Mouse (Mus musculus): Measurements from ENCODE around the gene Hnrnpdl. TPM values are rescaled to one million over a fixed set of nuclear protein-coding genes. Genes with fewer than 3 reads are reported as not detected.

Hnrnpdl gene
- total and polyA plus RNA-seq, 3 experiments = 153 to 239 TPM; not detected in 1

- Histone ChIP-seq H3K79me2 (ENCODE audit: control insufficient read depth, insufficient read depth, low read length, poor library complexity) (no peaks in the 10 kb centered on the region), H3K27ac (ENCODE audit: control insufficient read depth, low read depth, low read length) (no peak overlapping the region), H3K9me3 (replicated peaks; ENCODE audit: insufficient read depth, low read length) (no peaks in the 10 kb centered on the region), H3K27me3 (ENCODE audit: control insufficient read depth in 1 of 2, insufficient read depth in 2 of 2, low read length in 2 of 2) (no peaks in the 10 kb centered on the region), H3K36me3 (ENCODE audit: control insufficient read depth in 1 of 2, insufficient read depth in 2 of 2, low read length in 2 of 2) (peaks cover 0 to 8% of the 10 kb centered on the region in 2 experiments; a peak in 2 of 4 replicates), H3K4me1 (ENCODE audit: control insufficient read depth in 1 of 2, insufficient read depth in 2 of 2, low read length in 2 of 2) (peaks cover 6 to 14% of the 10 kb centered on the region in 2 experiments), H3K9ac (ENCODE audit: control insufficient read depth, low read depth, low read length, poor library complexity, severe bottlenecking) (no peak overlapping the region), H3K4me3 (ENCODE audit: control insufficient read depth in 1 of 2, insufficient read depth in 1 of 2, low read depth in 2 of 2, low read length in 2 of 2) (no peak overlapping the region)
- DNase-seq (ENCODE audit: low read depth, low spot score) = no peak
- no peak for TF ChIP-seq ZKSCAN1 (IDR thresholded peaks at IDR 0.05; ENCODE audit: low read depth, low read length)
- TF ChIP-seq SIN3A (IDR thresholded peaks at IDR 0.05; ENCODE audit: low read length) = no peak
- TF ChIP-seq HCFC1 (IDR thresholded peaks at IDR 0.05; ENCODE audit: low read depth, low read length) = no peak
These were observed 39.0 kb downstream of the Hnrnpdl start for GRCm38 (mm10) chr5:100000500-100000899.

GRCm38 (mm10) chr5:100000048-100000447, 39.4 kb downstream of the Hnrnpdl start:
- no peak overlapping the region for H3K4me3 ChIP-seq (ENCODE audit: control insufficient read depth in 1 of 2, insufficient read depth in 1 of 2, low read depth in 2 of 2, low read length in 2 of 2)
- peaks cover 0 to 7% of the 10 kb centered on the region in 2 experiments; a peak in 2 of 4 replicates for H3K36me3 ChIP-seq (ENCODE audit: control insufficient read depth in 1 of 2, insufficient read depth in 2 of 2, low read length in 2 of 2)
- H3K9me3 ChIP-seq (replicated peaks; ENCODE audit: insufficient read depth, low read length) = no peaks in the 10 kb centered on the region
- no peak overlapping the region for H3K9ac ChIP-seq (ENCODE audit: control insufficient read depth, low read depth, low read length, poor library complexity, severe bottlenecking)
- no peaks in the 10 kb centered on the region for H3K79me2 ChIP-seq (ENCODE audit: control insufficient read depth, insufficient read depth, low read length, poor library complexity)
- H3K4me1 ChIP-seq (ENCODE audit: control insufficient read depth in 1 of 2, insufficient read depth in 2 of 2, low read length in 2 of 2) = peaks cover 6 to 11% of the 10 kb centered on the region in 2 experiments
- TF ChIP-seq ZNF384 (IDR thresholded peaks at IDR 0.05; ENCODE audit: low read depth, low read length) (no peak), JUND (IDR thresholded peaks at IDR 0.05; ENCODE audit: low read depth, low read length) (no peak), BHLHE40 (IDR thresholded peaks at IDR 0.05; ENCODE audit: borderline replicate concordance, low read depth, low read length) (no peak), MAZ (IDR thresholded peaks at IDR 0.05; ENCODE audit: low read depth, low read length) (no peak), HCFC1 (IDR thresholded peaks at IDR 0.05; ENCODE audit: low read depth, low read length) (no peak), MYB (IDR thresholded peaks at IDR 0.05; ENCODE audit: low read depth, low read length) (no peak), CHD2 (IDR thresholded peaks at IDR 0.05; ENCODE audit: low read length) (no peak), KAT2A (conservative IDR thresholded peaks at IDR 0.05; ENCODE audit: low read depth, low read length) (no peak), ZC3H11A (IDR thresholded peaks at IDR 0.05; ENCODE audit: low read depth, low read length) (no peak), UBTF (IDR thresholded peaks at IDR 0.05; ENCODE audit: borderline replicate concordance, insufficient read depth, low read depth, low read length) (no peak), RAD21 (IDR thresholded peaks at IDR 0.05; ENCODE audit: low read depth, low read length) (no peak), MAFK (IDR thresholded peaks at IDR 0.05; ENCODE audit: borderline replicate concordance, low read depth, low read length) (no peak), GABPA (IDR thresholded peaks at IDR 0.05; ENCODE audit: low read depth, low read length) (no peak)
- H3K27me3 ChIP-seq (ENCODE audit: control insufficient read depth in 1 of 2, insufficient read depth in 2 of 2, low read length in 2 of 2) = no peaks in the 10 kb centered on the region
- H3K27ac ChIP-seq (ENCODE audit: control insufficient read depth, low read depth, low read length) = no peak overlapping the region
- DNase-seq (ENCODE audit: low read depth, low spot score) = no peak

GRCm38 (mm10) chr5:99994680-99995079, 44.8 kb downstream of the Hnrnpdl start:
- Histone ChIP-seq H3K9ac (ENCODE audit: control insufficient read depth, low read depth, low read length, poor library complexity, severe bottlenecking) (no peak overlapping the region), H3K27me3 (ENCODE audit: control insufficient read depth in 1 of 2, insufficient read depth in 2 of 2, low read length in 2 of 2) (no peaks in the 10 kb centered on the region), H3K27ac (ENCODE audit: control insufficient read depth, low read depth, low read length) (no peak overlapping the region), H3K79me2 (ENCODE audit: control insufficient read depth, insufficient read depth, low read length, poor library complexity) (no peaks in the 10 kb centered on the region), H3K9me3 (replicated peaks; ENCODE audit: insufficient read depth, low read length) (no peaks in the 10 kb centered on the region), H3K4me1 (ENCODE audit: control insufficient read depth in 1 of 2, insufficient read depth in 2 of 2, low read length in 2 of 2) (no peaks in the 10 kb centered on the region), H3K36me3 (ENCODE audit: control insufficient read depth in 1 of 2, insufficient read depth in 2 of 2, low read length in 2 of 2) (no peaks in the 10 kb centered on the region), H3K4me3 (ENCODE audit: control insufficient read depth in 1 of 2, insufficient read depth in 1 of 2, low read depth in 2 of 2, low read length in 2 of 2) (no peak overlapping the region)
- DNase-seq (ENCODE audit: low read depth, low spot score) = no peak
- TF ChIP-seq MAZ (IDR thresholded peaks at IDR 0.05; ENCODE audit: low read depth, low read length) (no peak), POLR2A (IDR thresholded peaks at IDR 0.05; ENCODE audit: control insufficient read depth in 1 of 2, insufficient read depth in 1 of 2, low read depth in 1 of 2, low read length in 2 of 2, poor library complexity in 1 of 2) (no peak), USF2 (IDR thresholded peaks at IDR 0.05; ENCODE audit: borderline replicate concordance in 1 of 2, insufficient read depth in 1 of 2, low read depth in 1 of 2, low read length in 2 of 2) (no peak), ETS1 (IDR thresholded peaks at IDR 0.05; ENCODE audit: low read depth, low read length) (no peak), POLR2AphosphoS5 (IDR thresholded peaks at IDR 0.05; ENCODE audit: borderline replicate concordance, low read depth, low read length) (no peak), RCOR1 (IDR thresholded peaks at IDR 0.05; ENCODE audit: low read depth, low read length) (no peak)
